Mouse (Mus musculus) kidney, postnatal 10 days (tissue): Measurements from ENCODE around the gene Pkd1l2.

ENCODE experiments used
- DNase-seq: peaks from one replicate; pipeline ENCODE4 v3.0.0; 2021; ENCODE audit warnings: mixed read lengths

Pkd1l2 gene

GRCm38 (mm10) chr8:117082399-117082872 lies at the start of gene Pkd1l2:
Gene Pkd1l2, minus strand, starts transcription at chr8:117082449.
- no peak for DNase-seq

DNA sequence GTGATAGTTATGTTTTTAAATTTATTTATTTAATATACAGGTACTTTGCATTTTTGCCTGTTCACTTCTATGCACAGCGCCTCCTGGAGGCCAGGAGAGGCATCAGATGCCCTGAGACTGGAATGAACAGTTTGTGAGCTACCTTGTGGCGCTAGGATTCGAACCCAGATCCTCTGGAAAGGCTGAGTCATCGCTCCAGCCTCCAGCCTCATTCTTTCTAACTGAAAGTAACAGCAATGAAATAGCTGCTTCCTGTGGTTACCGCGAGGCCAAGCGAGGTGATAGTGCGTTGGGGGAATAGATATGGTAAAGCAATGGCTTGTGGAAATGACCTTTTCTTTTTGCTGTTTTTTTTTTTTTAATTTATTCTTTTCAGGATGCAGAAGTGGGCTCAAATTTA lies 44.8 kb upstream of the Pkd1l2 start:
- no peak for DNase-seq

GRCm38 (mm10) chr8:117126411-117126810 lies 44.2 kb upstream of the Pkd1l2 start:
- no peak for DNase-seq

DNA sequence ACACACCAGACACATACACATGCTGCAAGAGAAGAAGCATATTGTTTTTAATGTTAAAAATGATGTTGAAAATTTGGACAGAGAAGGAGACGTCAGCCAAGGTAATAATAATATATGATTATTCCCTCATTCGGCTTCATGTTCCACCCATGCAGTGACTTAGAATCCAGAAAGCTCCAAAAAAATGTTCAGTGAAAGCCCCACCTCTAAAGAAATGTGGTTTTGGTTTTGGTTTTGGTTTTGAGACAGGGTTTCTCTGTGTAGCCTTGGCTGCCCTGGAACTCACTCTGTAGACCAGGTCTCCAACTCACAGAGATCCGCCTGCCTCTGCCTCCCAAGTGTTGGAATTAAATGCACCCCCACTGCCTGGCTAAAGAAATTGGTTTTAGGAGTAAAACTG lies 43.6 kb upstream of the Pkd1l2 start:
- DNase-seq = no peak

DNA sequence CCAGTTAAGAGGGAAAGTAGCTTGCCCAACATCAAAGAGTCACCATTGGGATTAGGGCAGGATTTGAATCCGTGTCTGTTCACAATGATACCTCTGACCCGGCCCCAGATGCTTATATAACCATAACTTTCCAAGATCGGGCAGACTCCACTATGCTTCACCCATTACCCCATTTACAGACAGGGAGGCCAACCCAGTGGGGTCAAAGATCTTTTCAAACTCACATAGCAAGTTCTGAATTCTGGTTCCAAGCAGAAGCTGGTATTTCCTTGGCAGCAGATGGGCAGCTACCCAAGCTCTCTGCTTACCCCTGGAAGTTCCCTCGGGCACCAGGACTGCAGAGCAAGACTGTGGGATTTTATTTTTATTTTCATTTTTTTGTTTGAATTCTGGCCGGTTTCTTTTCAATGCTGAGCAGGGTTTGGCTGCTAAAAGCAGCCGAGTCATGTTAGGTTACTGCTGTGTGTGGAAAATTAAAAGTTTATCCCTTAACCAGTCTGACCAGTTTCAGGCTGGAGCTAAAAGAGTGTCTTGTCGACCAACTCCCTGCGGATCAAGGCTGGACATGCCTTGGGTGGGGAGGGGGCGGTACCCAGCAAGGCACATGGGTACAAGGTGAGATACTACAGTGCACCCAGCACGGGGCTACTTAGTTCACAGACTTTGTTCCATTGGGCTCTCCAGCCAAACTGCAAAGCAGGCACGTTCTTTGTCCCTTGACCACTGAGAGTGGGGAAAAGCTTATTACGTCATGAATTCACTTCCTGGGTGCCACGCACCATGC lies 41.8 kb upstream of the Pkd1l2 start:
- DNase-seq = no peak

DNA sequence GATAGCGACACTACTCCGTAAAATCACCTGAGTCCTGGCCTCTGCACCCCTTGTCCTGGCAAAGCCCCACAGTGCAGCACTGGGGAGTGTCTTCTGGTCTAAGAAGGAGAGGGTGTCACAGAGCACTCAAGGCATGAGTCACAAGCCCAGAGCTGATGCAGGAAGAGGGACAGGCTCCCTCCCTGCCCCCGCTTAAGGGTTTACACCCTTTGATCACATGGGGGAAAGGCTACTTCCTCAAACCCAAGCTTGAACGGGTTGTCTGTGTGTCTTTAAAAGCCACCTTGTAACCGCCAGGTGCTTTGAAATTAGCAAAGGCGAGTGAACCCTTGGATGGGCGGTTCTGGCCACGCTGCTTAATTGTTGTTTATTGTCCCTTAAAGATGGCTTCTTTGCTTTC lies 39.0 kb upstream of the Pkd1l2 start:
- no peak for DNase-seq

- DNase-seq = no peak
Measured at GRCm38 (mm10) chr8:117118409-117118808, 36.2 kb upstream of the Pkd1l2 start.

- no peak for DNase-seq
Measured at GRCm38 (mm10) chr8:117116534-117116933, 34.3 kb upstream of the Pkd1l2 start.

GRCm38 (mm10) chr8:117115676-117116446 lies 33.6 kb upstream of the Pkd1l2 start:
- peak; percentile 39 for DNase-seq

- no peak for DNase-seq
Measured at GRCm38 (mm10) chr8:117115094-117115493, 32.8 kb upstream of the Pkd1l2 start.

DNA sequence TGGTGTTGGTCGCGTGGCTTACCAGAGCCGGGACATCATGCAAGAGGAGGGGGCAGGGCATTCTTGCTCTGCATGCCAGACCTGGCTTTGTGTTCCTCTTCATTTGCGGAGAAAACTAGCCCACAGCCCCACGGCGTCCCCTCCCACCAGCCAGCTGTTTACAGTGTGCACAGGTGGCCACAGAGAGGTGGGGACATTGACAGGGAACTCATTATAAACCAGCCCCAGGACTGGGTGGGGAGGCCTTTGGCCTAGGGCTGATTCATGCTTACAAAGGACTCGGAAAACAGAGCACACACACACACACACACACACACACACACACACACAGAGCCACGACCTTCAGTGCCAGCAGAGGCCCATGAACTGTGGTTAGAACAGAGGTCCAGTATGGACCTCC lies 30.0 kb upstream of the Pkd1l2 start:
- no peak for DNase-seq

- no peak for DNase-seq
Measured at GRCm38 (mm10) chr8:117111641-117112040, 29.4 kb upstream of the Pkd1l2 start.

DNA sequence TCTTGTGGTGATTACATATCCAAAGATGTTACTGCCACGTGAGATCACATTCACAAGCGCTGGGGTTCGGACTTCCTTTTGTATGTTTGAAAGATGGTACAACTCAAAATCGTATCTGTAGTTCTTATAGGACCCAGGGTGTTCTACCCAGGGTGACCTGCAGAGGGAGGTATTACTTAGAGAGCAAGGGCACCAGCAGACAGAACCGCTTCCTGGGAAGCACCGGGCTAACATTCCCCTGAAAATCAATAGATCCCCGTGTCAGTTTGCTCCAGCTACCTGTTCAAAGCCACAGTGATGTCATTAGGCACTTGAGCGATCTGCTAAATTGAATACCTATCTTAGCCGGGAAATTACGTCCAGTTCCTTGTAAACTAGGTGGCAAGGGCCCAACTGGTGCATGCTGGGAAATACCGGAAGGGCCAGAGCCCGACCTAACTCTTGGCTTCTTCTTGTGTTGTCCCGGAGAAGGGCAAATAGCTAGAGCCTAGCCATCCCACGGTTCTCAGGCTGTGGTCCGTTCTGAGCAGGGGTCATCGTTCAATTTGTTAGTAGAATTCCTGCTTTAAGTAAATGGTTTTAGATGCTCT lies 27.6 kb upstream of the Pkd1l2 start:
- DNase-seq = peak; percentile 85

GRCm38 (mm10) chr8:117109018-117109711 lies 26.9 kb upstream of the Pkd1l2 start:
- DNase-seq = no peak

- DNase-seq = peak; percentile 82
Measured at GRCm38 (mm10) chr8:117107533-117107932, 25.3 kb upstream of the Pkd1l2 start.

GRCm38 (mm10) chr8:117097564-117098191 lies 15.4 kb upstream of the Pkd1l2 start:
- DNase-seq = no peak

- DNase-seq = no peak
Measured at GRCm38 (mm10) chr8:117097051-117097563, 14.9 kb upstream of the Pkd1l2 start.

GRCm38 (mm10) chr8:117095647-117096046 lies 13.4 kb upstream of the Pkd1l2 start, which contains the start of gene Bco1:
Gene Bco1, plus strand, starts transcription at chr8:117095854.
- peak; percentile 56 for DNase-seq

- no peak for DNase-seq
Measured at GRCm38 (mm10) chr8:117094053-117094452, 11.8 kb upstream of the Pkd1l2 start.

DNA sequence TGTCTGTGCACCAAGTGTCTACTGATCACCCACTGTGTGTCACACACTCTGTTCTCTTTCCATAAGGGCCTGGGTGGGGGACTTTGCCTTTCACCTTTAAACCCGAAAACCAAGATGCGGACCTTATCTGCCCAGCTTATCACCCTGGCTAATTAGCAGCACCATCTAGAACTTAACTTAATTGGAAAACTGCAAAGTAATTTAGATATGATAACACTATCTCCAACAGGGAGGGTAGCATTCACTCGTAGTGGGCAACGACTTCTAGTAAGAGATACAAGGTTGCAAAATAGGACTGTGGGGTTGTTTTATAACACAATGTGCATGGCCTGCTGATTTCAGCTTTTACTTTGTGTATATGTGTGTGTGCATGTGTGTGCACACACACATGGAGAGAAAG lies 7.6 kb upstream of the Pkd1l2 start:
- no peak for DNase-seq

DNA sequence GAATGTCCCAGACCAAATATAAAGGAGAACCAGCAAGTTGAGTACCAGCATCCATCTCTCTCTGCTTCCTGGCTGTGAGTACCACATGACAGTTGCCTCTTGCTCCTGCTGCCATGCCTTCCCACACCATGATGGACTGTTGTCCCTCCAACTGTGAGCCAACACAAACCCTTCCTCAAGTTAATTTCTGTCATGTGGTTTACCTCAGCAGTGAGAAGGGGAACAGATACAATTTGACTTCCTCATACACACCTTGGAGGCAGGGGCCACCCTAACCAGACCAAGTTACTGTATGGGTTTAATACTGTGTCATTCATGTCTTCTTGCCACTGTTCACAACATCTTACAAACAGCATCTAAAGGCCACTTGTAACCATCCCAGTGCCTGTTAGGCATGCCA lies 4.8 kb upstream of the Pkd1l2 start:
- DNase-seq = no peak

DNA sequence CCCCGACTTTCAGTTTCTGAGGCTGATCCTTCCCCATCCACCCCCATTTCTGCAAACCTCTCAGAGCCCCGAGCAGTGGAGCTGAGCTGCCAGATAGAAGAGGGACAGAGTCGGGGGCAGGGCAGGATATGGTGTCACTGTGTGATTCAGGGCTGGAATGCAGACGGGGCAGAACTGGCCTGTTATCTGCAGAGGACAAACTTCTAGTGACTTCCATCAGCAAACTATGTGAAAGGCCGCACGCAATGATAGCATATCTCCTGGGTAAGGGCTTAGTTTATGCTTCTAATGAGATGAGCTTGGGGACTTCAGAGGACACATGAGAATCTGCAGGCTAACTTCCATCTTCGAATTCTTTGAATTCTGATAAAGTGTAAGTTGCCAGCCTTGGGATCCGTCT lies 3.3 kb upstream of the Pkd1l2 start:
- DNase-seq = peak; percentile 55
